Mouse (Mus musculus): ENCODE results near the gene Fam168a. TPM values are rescaled to one million over a fixed set of nuclear protein-coding genes. Genes with fewer than 3 reads are reported as not detected.

Fam168a gene
- polyA plus RNA-seq, 1 experiment from 2014 or later: 72.6 TPM

- H3K4me2 ChIP-seq: no peak overlapping the region
- no peak for ATAC-seq (ENCODE audit: low FRiP score)
- H3K4me1 ChIP-seq: peaks cover 3% of the 10 kb centered on the region; the same call in 1 of the 2 replicates
- no peak overlapping the region for H3K9ac ChIP-seq
- no peaks in the 10 kb centered on the region for H3K27me3 ChIP-seq
- no peaks in the 10 kb centered on the region for H3K36me3 ChIP-seq (replicated peaks)
- no peak overlapping the region for H3K4me3 ChIP-seq (replicated peaks)
- no peak overlapping the region for H3K27ac ChIP-seq
- H3K9me3 ChIP-seq: 0 out of 2 replicates have a peak, but pooled peaks cover 2% of the 10 kb centered on the region
These were observed 56.3 kb downstream of the Fam168a start for GRCm38 (mm10) chr7:100762726-100763125.

GRCm38 (mm10) chr7:100767568-100767967, 61.1 kb downstream of the Fam168a start:
- Histone ChIP-seq H3K9ac (no peak overlapping the region), H3K36me3 (replicated peaks) (no peaks in the 10 kb centered on the region), H3K4me1 (peaks cover 3% of the 10 kb centered on the region; the same call in 1 of the 2 replicates), H3K27me3 (no peaks in the 10 kb centered on the region), H3K4me3 (replicated peaks) (no peak overlapping the region), H3K27ac (no peak overlapping the region), H3K4me2 (no peak overlapping the region), H3K9me3 (no peaks in the 10 kb centered on the region)
- 20% methylated on average over 3 of the region's 3 CpGs for WGBS
- ATAC-seq (ENCODE audit: low FRiP score): no peak

GRCm38 (mm10) chr7:100768009-100768408, 61.6 kb downstream of the Fam168a start:
- Histone ChIP-seq H3K27ac (no peak overlapping the region), H3K36me3 (replicated peaks) (no peaks in the 10 kb centered on the region), H3K4me1 (peaks cover 3% of the 10 kb centered on the region; the same call in 1 of the 2 replicates), H3K9me3 (no peaks in the 10 kb centered on the region), H3K4me2 (no peak overlapping the region), H3K27me3 (no peaks in the 10 kb centered on the region), H3K4me3 (replicated peaks) (no peak overlapping the region), H3K9ac (no peak overlapping the region)
- 92% methylated on average over 3 of the region's 3 CpGs for WGBS
- no peak for ATAC-seq (ENCODE audit: low FRiP score)

- Histone ChIP-seq H3K9ac (no peak overlapping the region), H3K27ac (no peak overlapping the region), H3K9me3 (no peaks in the 10 kb centered on the region), H3K4me3 (replicated peaks) (no peak overlapping the region), H3K4me2 (no peak overlapping the region), H3K4me1 (peaks cover 3% of the 10 kb centered on the region; the same call in 1 of the 2 replicates), H3K36me3 (replicated peaks) (peaks cover 4% of the 10 kb centered on the region; the same call in 1 of the 2 replicates), H3K27me3 (no peaks in the 10 kb centered on the region)
- no peak for ATAC-seq (ENCODE audit: low FRiP score)
- 90% methylated on average over 7 of the region's 7 CpGs for whole genome bisulfite sequencing
These were observed 63.2 kb downstream of the Fam168a start for GRCm38 (mm10) chr7:100769534-100770083.

GRCm38 (mm10) chr7:100770669-100771341, 64.4 kb downstream of the Fam168a start:
- peaks cover 4% of the 10 kb centered on the region; the same call in 1 of the 2 replicates for H3K36me3 ChIP-seq (replicated peaks)
- H3K9me3 ChIP-seq: no peaks in the 10 kb centered on the region
- H3K9ac ChIP-seq: no peak overlapping the region
- no peak overlapping the region for H3K4me3 ChIP-seq (replicated peaks)
- peaks cover 3% of the 10 kb centered on the region; the same call in 1 of the 2 replicates for H3K4me1 ChIP-seq
- H3K4me2 ChIP-seq: no peak overlapping the region
- 94% methylated on average over 2 of the region's 2 CpGs for WGBS
- no peaks in the 10 kb centered on the region for H3K27me3 ChIP-seq
- no peak overlapping the region for H3K27ac ChIP-seq
- no peak for ATAC-seq (ENCODE audit: low FRiP score)

GRCm38 (mm10) chr7:100774189-100774588, 67.8 kb downstream of the Fam168a start:
- no peak overlapping the region for H3K27ac ChIP-seq
- H3K4me1 ChIP-seq: no peaks in the 10 kb centered on the region
- no peak overlapping the region for H3K9ac ChIP-seq
- ATAC-seq (ENCODE audit: low FRiP score): no peak
- no peak overlapping the region for H3K4me2 ChIP-seq
- no peak overlapping the region for H3K4me3 ChIP-seq (replicated peaks)
- no peaks in the 10 kb centered on the region for H3K9me3 ChIP-seq
- H3K36me3 ChIP-seq (replicated peaks): peaks cover 4% of the 10 kb centered on the region; the same call in 1 of the 2 replicates
- H3K27me3 ChIP-seq: no peaks in the 10 kb centered on the region
- 96% methylated on average over 1 of the region's 1 CpGs for WGBS

- no peak overlapping the region for H3K9ac ChIP-seq
- no peaks in the 10 kb centered on the region for H3K4me1 ChIP-seq
- no peak overlapping the region for H3K4me2 ChIP-seq
- no peak overlapping the region for H3K4me3 ChIP-seq (replicated peaks)
- 86% methylated on average over 1 of the region's 1 CpGs for WGBS
- no peak overlapping the region for H3K27ac ChIP-seq
- H3K27me3 ChIP-seq: no peaks in the 10 kb centered on the region
- H3K9me3 ChIP-seq: no peaks in the 10 kb centered on the region
- no peak for ATAC-seq (ENCODE audit: low FRiP score)
- H3K36me3 ChIP-seq (replicated peaks): peaks cover 10% of the 10 kb centered on the region
These were observed 69.4 kb downstream of the Fam168a start for GRCm38 (mm10) chr7:100775810-100776209.

- Histone ChIP-seq H3K27me3 (no peaks in the 10 kb centered on the region), H3K4me3 (replicated peaks) (no peak overlapping the region), H3K9ac (no peak overlapping the region), H3K27ac (no peak overlapping the region), H3K4me2 (no peak overlapping the region), H3K9me3 (no peaks in the 10 kb centered on the region), H3K4me1 (peaks cover 4% of the 10 kb centered on the region; the same call in 1 of the 2 replicates), H3K36me3 (replicated peaks) (peaks cover 5% of the 10 kb centered on the region; the same call in 1 of the 2 replicates)
- 89% methylated on average over 7 of the region's 7 CpGs for WGBS
- no peak for ATAC-seq (ENCODE audit: low FRiP score)
These were observed 73.8 kb downstream of the Fam168a start for GRCm38 (mm10) chr7:100780192-100780591.

- 74% methylated on average over 2 of the region's 2 CpGs for WGBS
- Histone ChIP-seq H3K4me3 (replicated peaks) (no peak overlapping the region), H3K27me3 (no peaks in the 10 kb centered on the region), H3K36me3 (replicated peaks) (peaks cover 5% of the 10 kb centered on the region; the same call in 1 of the 2 replicates), H3K27ac (no peak overlapping the region), H3K9me3 (no peaks in the 10 kb centered on the region), H3K9ac (no peak overlapping the region), H3K4me2 (no peak overlapping the region), H3K4me1 (peaks cover 9% of the 10 kb centered on the region; the same call in 1 of the 2 replicates)
- no peak for ATAC-seq (ENCODE audit: low FRiP score)
These were observed 78.2 kb downstream of the Fam168a start for GRCm38 (mm10) chr7:100784650-100785049.

- Histone ChIP-seq H3K4me1 (peaks cover 14% of the 10 kb centered on the region; the same call in 1 of the 2 replicates), H3K4me3 (replicated peaks) (no peak overlapping the region), H3K9me3 (no peaks in the 10 kb centered on the region), H3K27ac (no peak overlapping the region), H3K9ac (no peak overlapping the region), H3K36me3 (replicated peaks) (no peaks in the 10 kb centered on the region), H3K27me3 (no peaks in the 10 kb centered on the region), H3K4me2 (no peak overlapping the region)
- 79% methylated on average over 4 of the region's 4 CpGs for WGBS
- no peak for ATAC-seq (ENCODE audit: low FRiP score)
These were observed 79.0 kb downstream of the Fam168a start for GRCm38 (mm10) chr7:100785426-100785825.

- Histone ChIP-seq H3K4me1 (peaks cover 14% of the 10 kb centered on the region; the same call in 1 of the 2 replicates), H3K4me3 (replicated peaks) (no peak overlapping the region), H3K9ac (no peak overlapping the region), H3K9me3 (no peaks in the 10 kb centered on the region), H3K4me2 (no peak overlapping the region), H3K27me3 (no peaks in the 10 kb centered on the region), H3K36me3 (replicated peaks) (no peaks in the 10 kb centered on the region), H3K27ac (no peak overlapping the region)
- ATAC-seq (ENCODE audit: low FRiP score): no peak
- 71% methylated on average over 1 of the region's 1 CpGs for WGBS
These were observed 79.6 kb downstream of the Fam168a start for GRCm38 (mm10) chr7:100786078-100786477.

- Histone ChIP-seq H3K4me1 (peaks cover 14% of the 10 kb centered on the region; the same call in 1 of the 2 replicates), H3K27ac (no peak overlapping the region), H3K36me3 (replicated peaks) (no peaks in the 10 kb centered on the region), H3K4me2 (no peak overlapping the region), H3K27me3 (no peaks in the 10 kb centered on the region), H3K4me3 (replicated peaks) (no peak overlapping the region), H3K9ac (no peak overlapping the region), H3K9me3 (no peaks in the 10 kb centered on the region)
- ATAC-seq (ENCODE audit: low FRiP score): no peak
- 86% methylated on average over 1 of the region's 1 CpGs for WGBS
These were observed 81.9 kb downstream of the Fam168a start for GRCm38 (mm10) chr7:100788291-100788690.

- Histone ChIP-seq H3K4me1 (no peaks in the 10 kb centered on the region), H3K9ac (no peak overlapping the region), H3K9me3 (no peaks in the 10 kb centered on the region), H3K4me3 (replicated peaks) (no peak overlapping the region), H3K36me3 (replicated peaks) (no peaks in the 10 kb centered on the region), H3K27ac (no peak overlapping the region), H3K27me3 (no peaks in the 10 kb centered on the region), H3K4me2 (no peak overlapping the region)
- WGBS: 70% methylated on average over 3 of the region's 3 CpGs
- ATAC-seq (ENCODE audit: low FRiP score): no peak
These were observed 92.4 kb downstream of the Fam168a start for GRCm38 (mm10) chr7:100798810-100799209.
